Comparison of ENCODE assay signal across 9 mouse cellular contexts in the genomic region with DNA sequence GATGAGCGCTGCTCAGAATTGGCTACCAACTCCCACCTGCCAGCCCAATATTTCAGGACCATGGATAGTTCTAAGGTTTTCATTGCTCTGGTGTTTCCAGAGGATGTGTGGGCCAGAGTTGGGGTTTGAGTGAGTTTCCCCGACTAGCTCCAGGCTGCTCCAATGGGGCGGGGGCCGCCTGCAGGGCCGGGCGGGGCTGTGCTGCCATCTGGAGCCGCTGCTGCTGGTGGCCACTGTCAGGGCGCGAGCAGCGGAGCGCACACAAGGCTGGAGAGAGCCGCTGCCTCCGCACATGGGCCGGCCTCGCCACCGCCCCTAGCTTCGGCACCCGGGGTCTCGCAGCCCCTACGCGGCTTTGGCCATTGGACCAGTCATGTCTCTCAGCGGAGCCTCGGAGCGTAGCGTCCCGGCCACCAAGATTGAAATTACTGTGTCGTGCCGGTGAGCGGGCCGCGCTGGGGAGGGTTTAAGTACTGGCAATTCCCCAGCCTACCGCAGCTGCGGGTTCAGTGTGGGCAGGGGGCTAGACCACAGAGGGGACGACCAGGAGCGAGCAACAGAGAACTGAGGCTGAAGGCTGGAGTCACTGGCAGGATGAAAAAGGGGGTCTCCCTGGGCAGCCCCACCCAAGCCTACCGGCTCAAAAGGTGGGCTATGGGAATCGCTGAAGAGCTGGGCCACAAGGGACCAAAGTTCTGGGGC. TPM values are rescaled to one million over a fixed set of nuclear protein-coding genes. Genes with fewer than 3 reads are reported as not detected.
DNase-seq lines count a peak whose midpoint lies in the region; ATAC-seq and TF ChIP-seq lines count a peak whose summit lies in the region.
"Had no signal": no experiment of that assay in that cellular context is flagged by ENCODE, and none has a peak within 500 bp of the region (broad histone marks: within the 10 kb centered on the region; RNA-seq: fewer than 3 reads in every experiment).

A gene (plus strand): TSS at position 207 of the 702 bp plus-strand sequence.

- H3K4me3 ChIP-seq in heart, embryonic 12.5 days: peak within 1 kb of the TSS; percentile 24
- peak within 1 kb of the TSS; percentile 31 for H3K4me3 ChIP-seq in embryonic facial prominence, embryonic 13.5 days
- H3K4me3 ChIP-seq in hindbrain, postnatal 0 days (ENCODE audit: low read length): peak within 1 kb of the TSS; percentile 38
- no peak within 1 kb of the TSS for H3K4me3 ChIP-seq in limb, embryonic 11.5 days (ENCODE audit: low read depth, low read length)

- H3K9ac ChIP-seq in heart, embryonic 12.5 days: 0 out of 2 replicates have a peak within 1 kb of the TSS, but pooled peaks have one; percentile 9
- H3K9ac ChIP-seq in embryonic facial prominence, embryonic 13.5 days: no peak within 1 kb of the TSS
- H3K9ac ChIP-seq in hindbrain, postnatal 0 days (replicated peaks; ENCODE audit: low read length): peak within 1 kb of the TSS; percentile 41
- H3K9ac ChIP-seq in limb, embryonic 11.5 days (ENCODE audit: low read length): no peak within 1 kb of the TSS

- H3K36me3 ChIP-seq in heart, embryonic 12.5 days: peaks cover 10% of the 10 kb centered on the region; the same call in 1 of the 2 replicates
- H3K36me3 ChIP-seq in embryonic facial prominence, embryonic 13.5 days: peaks cover 26% of the 10 kb centered on the region
- H3K36me3 ChIP-seq in hindbrain, postnatal 0 days (ENCODE audit: insufficient read depth, low read length): peaks cover 21% of the 10 kb centered on the region; the same call in 1 of the 2 replicates
- peaks cover 3% of the 10 kb centered on the region; the same call in 1 of the 2 replicates for H3K36me3 ChIP-seq in limb, embryonic 11.5 days (ENCODE audit: control insufficient read depth, insufficient read depth, low read length)

- DNase-seq in heart, adult 9 months (ENCODE audit: low spot score in 2 of 2): no peak
- peak; percentile 73 for DNase-seq in WW6 (ENCODE audit: low read depth, low spot score)
- peak; percentile 63 for DNase-seq in hindbrain, postnatal 0 days (ENCODE audit: low spot score)
- DNase-seq in limb, embryonic 11.5 days (ENCODE audit: low spot score): peak; percentile 75
- DNase-seq in retina, embryonic 14.5 days (ENCODE audit: low spot score): peak; percentile 75
- no peak for DNase-seq in gastrocnemius, adult 8-10 months (ENCODE audit: low spot score in 2 of 2)

- peaks cover 50% of the 10 kb centered on the region for H3K27me3 ChIP-seq in heart, embryonic 12.5 days (replicated peaks)
- peaks cover 45% of the 10 kb centered on the region for H3K27me3 ChIP-seq in embryonic facial prominence, embryonic 13.5 days
- no peaks in the 10 kb centered on the region; the same call in 1 of the 2 replicates for H3K27me3 ChIP-seq in hindbrain, postnatal 0 days (ENCODE audit: insufficient read depth, low read length)
- peaks cover 35% of the 10 kb centered on the region for H3K27me3 ChIP-seq in limb, embryonic 11.5 days (ENCODE audit: control insufficient read depth, insufficient read depth, low read length)

- 2% methylated on average over 37 of the region's 37 CpGs for WGBS in heart, embryonic 12.5 days
- 2% methylated on average over 37 of the region's 37 CpGs for WGBS in embryonic facial prominence, embryonic 13.5 days
- WGBS in hindbrain, postnatal 0 days: 1% methylated on average over 37 of the region's 37 CpGs
- 1% methylated on average over 37 of the region's 37 CpGs for WGBS in limb, embryonic 11.5 days

- peak within 1 kb of the TSS; percentile 53 for H3K4me2 ChIP-seq in heart, embryonic 12.5 days
- H3K4me2 ChIP-seq in embryonic facial prominence, embryonic 13.5 days: peak within 1 kb of the TSS; percentile 56
- peak within 1 kb of the TSS; percentile 70 for H3K4me2 ChIP-seq in hindbrain, postnatal 0 days (ENCODE audit: low read depth, low read length)
- peak within 1 kb of the TSS; percentile 23; the same call in 1 of the 2 replicates for H3K4me2 ChIP-seq in limb, embryonic 11.5 days (ENCODE audit: low read depth, severe bottlenecking)

- peak; percentile 46; the same call in 1 of the 2 replicates for TF ChIP-seq CTCF in hindbrain, postnatal 0 days (IDR thresholded peaks at IDR 0.05; ENCODE audit: low read depth)

- no peak within 1 kb of the TSS for H3K27ac ChIP-seq in heart, embryonic 12.5 days (ENCODE audit: poor library complexity, severe bottlenecking)
- no peak within 1 kb of the TSS for H3K27ac ChIP-seq in embryonic facial prominence, embryonic 13.5 days
- no peak within 1 kb of the TSS for H3K27ac ChIP-seq in hindbrain, postnatal 0 days
- H3K27ac ChIP-seq in limb, embryonic 11.5 days (replicated peaks; ENCODE audit: low read depth, low read length): no peak within 1 kb of the TSS

- ATAC-seq in heart, embryonic 12.5 days (ENCODE audit: insufficient number of reproducible peaks, low FRiP score): no peak
- ATAC-seq in embryonic facial prominence, embryonic 13.5 days (ENCODE audit: insufficient number of reproducible peaks, insufficient read depth, low FRiP score, low TSS enrichment, low read depth): 0 out of 2 replicates have a peak, but pooled peaks have one; percentile 43
- peak; percentile 82 for ATAC-seq in hindbrain, postnatal 0 days
- peak; percentile 73 for ATAC-seq in limb, embryonic 11.5 days (ENCODE audit: insufficient number of reproducible peaks, low FRiP score, low TSS enrichment, low read depth)

- H3K4me1 ChIP-seq in heart, embryonic 12.5 days (replicated peaks): peaks cover 6% of the 10 kb centered on the region
- peaks cover 13% of the 10 kb centered on the region for H3K4me1 ChIP-seq in embryonic facial prominence, embryonic 13.5 days
- peaks cover 8% of the 10 kb centered on the region for H3K4me1 ChIP-seq in hindbrain, postnatal 0 days (ENCODE audit: insufficient read depth, low read length)
- H3K4me1 ChIP-seq in limb, embryonic 11.5 days (ENCODE audit: control insufficient read depth, insufficient read depth, low read length): peaks cover 3% of the 10 kb centered on the region; the same call in 1 of the 2 replicates

- no peaks in the 10 kb centered on the region for H3K9me3 ChIP-seq in heart, embryonic 12.5 days (replicated peaks)
- no peaks in the 10 kb centered on the region for H3K9me3 ChIP-seq in embryonic facial prominence, embryonic 13.5 days
- H3K9me3 ChIP-seq in hindbrain, postnatal 0 days (ENCODE audit: low read length): no peaks in the 10 kb centered on the region
- no peaks in the 10 kb centered on the region for H3K9me3 ChIP-seq in limb, embryonic 11.5 days (ENCODE audit: control insufficient read depth, low read length)

RNA-seq across cellular contexts. Expression of the gene that starts here (rescaled TPM):
- 0.08 and 0.14 TPM in 2 replicates for polyA plus RNA-seq in heart, embryonic 12.5 days (2016; fragmentation: Nextera tagmentation; extraction: Ambion mirVana)
- polyA plus RNA-seq in embryonic facial prominence, embryonic 13.5 days (2015; fragmentation: Nextera tagmentation; extraction: Ambion mirVana): 0.06 and 0.37 TPM in 2 replicates
- total RNA-seq in hindbrain, postnatal 0 days (2014; rRNA removed): 4.2 and 16.9 TPM in 2 replicates
- polyA plus RNA-seq in hindbrain, postnatal 0 days (2015; fragmentation: Nextera tagmentation; extraction: Ambion mirVana): 16.1 and 18.6 TPM in 2 replicates
- 0.11 TPM in 1 of 2 replicates, not detected in the other for polyA plus RNA-seq in limb, embryonic 11.5 days (2014; fragmentation: Nextera tagmentation; extraction: Ambion mirVana)
- not detected for total RNA-seq in gastrocnemius, adult 8-10 months (2022)
- total RNA-seq: liver, adult 2 months had no signal
- polyA plus RNA-seq: liver, adult 2 months had no signal

Comparison
In these comparisons a context has a peak if more than half of its experiments do, and no peak if none do; other contexts are left out.
1. RNA of the gene that starts here (polyA plus RNA-seq): 16.1 to 18.6 TPM in hindbrain, postnatal 0 days; 0.11 TPM in limb, embryonic 11.5 days, 0.08 to 0.14 TPM in heart, embryonic 12.5 days and 0.06 to 0.37 TPM in embryonic facial prominence, embryonic 13.5 days; every median in the first group is over 10 times any median in the second.
2. Peak in ATAC-seq, H3K4me3 ChIP-seq and H3K4me2 ChIP-seq in embryonic facial prominence, embryonic 13.5 days; RNA of the gene not detected or under 1 TPM.
3. Peak in DNase-seq, ATAC-seq and H3K4me2 ChIP-seq in limb, embryonic 11.5 days; RNA of the gene not detected or under 1 TPM.
4. H3K9ac ChIP-seq: peak in heart, embryonic 12.5 days (single experiment) and hindbrain, postnatal 0 days (single experiment); none in embryonic facial prominence, embryonic 13.5 days (single experiment) and limb, embryonic 11.5 days (single experiment).
5. DNase-seq: peak in WW6 (single experiment), hindbrain, postnatal 0 days (single experiment) and retina, embryonic 14.5 days (single experiment); none in heart, adult 9 months (0 of 2) and gastrocnemius, adult 8-10 months (0 of 2).
6. Peak in every context shown above with its lines, with median percentiles within 50 percentile points of each other: H3K4me2 ChIP-seq.